20 mouse cellular contexts compared by ENCODE assay signal in genomic region chr11:96327122-96327521, GRCm38 (mm10). TPM values are rescaled to one million over a fixed set of nuclear protein-coding genes. Genes with fewer than 3 reads are reported as not detected.
DNase-seq lines count a peak whose midpoint lies in the region; ATAC-seq and TF ChIP-seq lines count a peak whose summit lies in the region.
"Had no signal": no experiment of that assay in that cellular context is flagged by ENCODE, and none has a peak within 500 bp of the region (broad histone marks: within the 10 kb centered on the region; RNA-seq: fewer than 3 reads in every experiment).

No protein-coding gene starts in this region.

- H3K27ac ChIP-seq in lung, embryonic 14.5 days (ENCODE audit: low read depth) = peak overlapping the region; percentile 100
- H3K27ac ChIP-seq in hindbrain, embryonic 12.5 days = peak overlapping the region; percentile 95
- H3K27ac ChIP-seq in intestine, embryonic 15.5 days = peak overlapping the region; percentile 89
- H3K27ac ChIP-seq in stomach, embryonic 16.5 days (ENCODE audit: low read length) = peak overlapping the region; percentile 98
- no peak overlapping the region for H3K27ac ChIP-seq in layer of hippocampus, adult 2 months
- H3K27ac ChIP-seq: embryonic facial prominence, embryonic 15.5 days; forebrain, embryonic 13.5 days; limb, embryonic 15.5 days; midbrain, embryonic 13.5 days had no signal

- H3K4me3 ChIP-seq in lung, embryonic 14.5 days (ENCODE audit: low read depth, low read length) = peak overlapping the region; percentile 72
- peak overlapping the region; percentile 42 for H3K4me3 ChIP-seq in hindbrain, embryonic 12.5 days
- H3K4me3 ChIP-seq in intestine, embryonic 15.5 days (replicated peaks) = 0 out of 2 replicates have a peak overlapping the region, but pooled peaks have one; percentile 29
- peak overlapping the region; percentile 63 for H3K4me3 ChIP-seq in stomach, embryonic 16.5 days (replicated peaks; ENCODE audit: low read length)
- no peak overlapping the region for H3K4me3 ChIP-seq in layer of hippocampus, adult 2 months
- H3K4me3 ChIP-seq: embryonic facial prominence, embryonic 15.5 days; forebrain, embryonic 13.5 days; limb, embryonic 15.5 days; midbrain, embryonic 13.5 days had no signal

- H3K9ac ChIP-seq in lung, embryonic 14.5 days = peak overlapping the region; percentile 99
- H3K9ac ChIP-seq in hindbrain, embryonic 12.5 days = peak overlapping the region; percentile 85
- H3K9ac ChIP-seq in intestine, embryonic 15.5 days = peak overlapping the region; percentile 11; the same call in 1 of the 2 replicates
- H3K9ac ChIP-seq in stomach, embryonic 16.5 days (ENCODE audit: low read length) = peak overlapping the region; percentile 84
- H3K9ac ChIP-seq: embryonic facial prominence, embryonic 15.5 days; forebrain, embryonic 13.5 days; limb, embryonic 15.5 days; midbrain, embryonic 13.5 days had no signal

- ATAC-seq in lung, embryonic 14.5 days (ENCODE audit: insufficient read depth) = no peak
- ATAC-seq in hindbrain, embryonic 12.5 days (ENCODE audit: low FRiP score) = no peak
- no peak for ATAC-seq in intestine, embryonic 15.5 days
- ATAC-seq in stomach, embryonic 16.5 days (ENCODE audit: insufficient read depth, low FRiP score) = no peak
- no peak for ATAC-seq in monocyte, adult 5-6 weeks (replicated peaks; ENCODE audit: insufficient number of reproducible peaks, low FRiP score, low TSS enrichment, poor library complexity, severe bottlenecking)
- ATAC-seq: activated CD4-positive, CD25-positive, alpha-beta regulatory T cell, adult 4 months; forebrain, embryonic 13.5 days; midbrain, embryonic 13.5 days had no signal

- 7% methylated on average over 7 of the region's 7 CpGs for WGBS in lung, embryonic 14.5 days
- WGBS in hindbrain, embryonic 12.5 days = 2% methylated on average over 7 of the region's 7 CpGs
- WGBS in intestine, embryonic 15.5 days = 31% methylated on average over 7 of the region's 7 CpGs
- WGBS in stomach, embryonic 16.5 days = 22% methylated on average over 7 of the region's 7 CpGs

- no peak for TF ChIP-seq CTCF in lung, embryonic 14.5 days (IDR thresholded peaks at IDR 0.05; ENCODE audit: low read depth)
- TF ChIP-seq CTCF in layer of hippocampus, adult 2 months (conservative IDR thresholded peaks at IDR 0.05) = no peak

- H3K4me1 ChIP-seq in lung, embryonic 14.5 days (ENCODE audit: insufficient read depth) = peaks cover 12% of the 10 kb centered on the region
- no peaks in the 10 kb centered on the region for H3K4me1 ChIP-seq in hindbrain, embryonic 12.5 days
- peaks cover 32% of the 10 kb centered on the region for H3K4me1 ChIP-seq in intestine, embryonic 15.5 days (replicated peaks)
- H3K4me1 ChIP-seq in stomach, embryonic 16.5 days (ENCODE audit: control insufficient read depth, insufficient read depth, low read length) = peaks cover 25% of the 10 kb centered on the region
- H3K4me1 ChIP-seq: embryonic facial prominence, embryonic 15.5 days; forebrain, embryonic 13.5 days; midbrain, embryonic 13.5 days had no signal

- no peak for DNase-seq in lung, embryonic 14.5 days
- no peak for DNase-seq in lung, postnatal 4 days
- no peak for DNase-seq in layer of hippocampus, adult 2 months (ENCODE audit: low spot score in 2 of 2)
- DNase-seq: cerebellum, adult 11 months; kidney, adult 11 months; lung, postnatal 36 days; right cerebral cortex, adult 18-20 months had no signal

- no peaks in the 10 kb centered on the region for H3K9me3 ChIP-seq in lung, embryonic 14.5 days (ENCODE audit: low read depth, low read length)
- H3K9me3 ChIP-seq in hindbrain, embryonic 12.5 days (replicated peaks) = no peaks in the 10 kb centered on the region
- H3K9me3 ChIP-seq in intestine, embryonic 15.5 days = no peaks in the 10 kb centered on the region
- no peaks in the 10 kb centered on the region for H3K9me3 ChIP-seq in stomach, embryonic 16.5 days (replicated peaks; ENCODE audit: control insufficient read depth, low read length)
- H3K9me3 ChIP-seq: embryonic facial prominence, embryonic 15.5 days; forebrain, embryonic 13.5 days; limb, embryonic 15.5 days; midbrain, embryonic 13.5 days had no signal

- H3K4me2 ChIP-seq in lung, embryonic 14.5 days = peak overlapping the region; percentile 84
- peak overlapping the region; percentile 62 for H3K4me2 ChIP-seq in hindbrain, embryonic 12.5 days (replicated peaks)
- peak overlapping the region; percentile 81 for H3K4me2 ChIP-seq in intestine, embryonic 15.5 days (replicated peaks)
- H3K4me2 ChIP-seq in stomach, embryonic 16.5 days (ENCODE audit: low read depth, low read length) = peak overlapping the region; percentile 65
- H3K4me2 ChIP-seq: embryonic facial prominence, embryonic 15.5 days; forebrain, embryonic 13.5 days; limb, embryonic 15.5 days; midbrain, embryonic 13.5 days had no signal

- peaks cover 10% of the 10 kb centered on the region; the same call in 1 of the 2 replicates for H3K27me3 ChIP-seq in lung, embryonic 14.5 days (ENCODE audit: insufficient read depth, low read length)
- peaks cover 100% of the 10 kb centered on the region for H3K27me3 ChIP-seq in hindbrain, embryonic 12.5 days
- 0 out of 2 replicates have a peak, but pooled peaks cover 8% of the 10 kb centered on the region for H3K27me3 ChIP-seq in intestine, embryonic 15.5 days (replicated peaks)
- H3K27me3 ChIP-seq in stomach, embryonic 16.5 days (ENCODE audit: control insufficient read depth, insufficient read depth, low read length) = peaks cover 5% of the 10 kb centered on the region; the same call in 1 of the 2 replicates

- peaks cover 15% of the 10 kb centered on the region for H3K36me3 ChIP-seq in lung, embryonic 14.5 days (ENCODE audit: insufficient read depth)
- no peaks in the 10 kb centered on the region for H3K36me3 ChIP-seq in hindbrain, embryonic 12.5 days
- H3K36me3 ChIP-seq in intestine, embryonic 15.5 days = no peaks in the 10 kb centered on the region
- no peaks in the 10 kb centered on the region for H3K36me3 ChIP-seq in stomach, embryonic 16.5 days (ENCODE audit: control insufficient read depth, insufficient read depth, low read length)
- H3K36me3 ChIP-seq: embryonic facial prominence, embryonic 15.5 days; limb, embryonic 15.5 days; midbrain, embryonic 13.5 days had no signal

RNA-seq across cellular contexts. Expression of gene Hoxb3, which starts 4.0 kb away (rescaled TPM):
- 3.9 and 6.3 TPM in 2 replicates for polyA plus RNA-seq in lung, embryonic 14.5 days (2014; fragmentation: Nextera tagmentation; extraction: Ambion mirVana)
- 15.3 and 19.3 TPM in 2 replicates for polyA plus RNA-seq in hindbrain, embryonic 12.5 days (2016; fragmentation: Nextera tagmentation; extraction: Ambion mirVana)
- 1.8 and 2.7 TPM in 2 replicates for polyA plus RNA-seq in intestine, embryonic 15.5 days (2015; fragmentation: Nextera tagmentation; extraction: Ambion mirVana)
- polyA plus RNA-seq in stomach, embryonic 16.5 days (2015; fragmentation: Nextera tagmentation; extraction: Ambion mirVana) = 0.99 and 1.5 TPM in 2 replicates
- total RNA-seq in layer of hippocampus, adult 2 months (2021) = not detected
- total RNA-seq in monocyte, adult 5-6 weeks (2017) = 1.4 to 2.1 TPM (median 1.8 TPM) in 3 replicates
- total RNA-seq: left cerebral cortex, adult 18-20 months had no signal
- polyA plus RNA-seq: activated CD4-positive, CD25-positive, alpha-beta regulatory T cell, adult 4 months; forebrain, embryonic 13.5 days had no signal

RNA-seq across cellular contexts. Expression of gene Hoxb4, which starts 9.1 kb away (rescaled TPM):
- polyA plus RNA-seq in lung, embryonic 14.5 days (2014; fragmentation: Nextera tagmentation; extraction: Ambion mirVana) = 3.8 and 3.9 TPM in 2 replicates
- polyA plus RNA-seq in hindbrain, embryonic 12.5 days (2016; fragmentation: Nextera tagmentation; extraction: Ambion mirVana) = 7.7 and 8.1 TPM in 2 replicates
- 2.8 and 3.2 TPM in 2 replicates for polyA plus RNA-seq in intestine, embryonic 15.5 days (2015; fragmentation: Nextera tagmentation; extraction: Ambion mirVana)
- 2.2 and 2.7 TPM in 2 replicates for polyA plus RNA-seq in stomach, embryonic 16.5 days (2015; fragmentation: Nextera tagmentation; extraction: Ambion mirVana)
- total RNA-seq in layer of hippocampus, adult 2 months (2021) = not detected
- 4.7 to 6.6 TPM (median 5.2 TPM) in 3 replicates for total RNA-seq in monocyte, adult 5-6 weeks (2017)
- total RNA-seq: left cerebral cortex, adult 18-20 months had no signal
- polyA plus RNA-seq: forebrain, embryonic 13.5 days; midbrain, embryonic 13.5 days had no signal

RNA-seq across cellular contexts. Expression of gene Hoxb2, which starts 23.2 kb away (rescaled TPM):
- 48.9 and 51.6 TPM in 2 replicates for polyA plus RNA-seq in lung, embryonic 14.5 days (2014; fragmentation: Nextera tagmentation; extraction: Ambion mirVana)
- 58.2 and 73.9 TPM in 2 replicates for polyA plus RNA-seq in hindbrain, embryonic 12.5 days (2016; fragmentation: Nextera tagmentation; extraction: Ambion mirVana)
- polyA plus RNA-seq in intestine, embryonic 15.5 days (2015; fragmentation: Nextera tagmentation; extraction: Ambion mirVana) = 17.7 and 19.8 TPM in 2 replicates
- polyA plus RNA-seq in stomach, embryonic 16.5 days (2015; fragmentation: Nextera tagmentation; extraction: Ambion mirVana) = 9.1 and 11.5 TPM in 2 replicates
- not detected for total RNA-seq in layer of hippocampus, adult 2 months (2021)
- not detected in 3 replicates for total RNA-seq in monocyte, adult 5-6 weeks (2017)
- total RNA-seq: common myeloid progenitor, adult 5-6 weeks; left cerebral cortex, adult 18-20 months; neutrophil, adult 5-6 weeks had no signal
- polyA plus RNA-seq: activated CD4-positive, CD25-positive, alpha-beta regulatory T cell, adult 4 months; forebrain, embryonic 13.5 days had no signal

RNA-seq across cellular contexts. Expression of gene Hoxb5, which starts 24.0 kb away (rescaled TPM):
- 65.9 and 76.1 TPM in 2 replicates for polyA plus RNA-seq in lung, embryonic 14.5 days (2014; fragmentation: Nextera tagmentation; extraction: Ambion mirVana)
- polyA plus RNA-seq in hindbrain, embryonic 12.5 days (2016; fragmentation: Nextera tagmentation; extraction: Ambion mirVana) = 74.3 and 126 TPM in 2 replicates
- 27.2 and 31.3 TPM in 2 replicates for polyA plus RNA-seq in intestine, embryonic 15.5 days (2015; fragmentation: Nextera tagmentation; extraction: Ambion mirVana)
- polyA plus RNA-seq in stomach, embryonic 16.5 days (2015; fragmentation: Nextera tagmentation; extraction: Ambion mirVana) = 13.8 TPM in 2 replicates
- not detected for total RNA-seq in layer of hippocampus, adult 2 months (2021)
- not detected in 3 replicates for total RNA-seq in monocyte, adult 5-6 weeks (2017)
- total RNA-seq: common myeloid progenitor, adult 5-6 weeks; left cerebral cortex, adult 18-20 months; neutrophil, adult 5-6 weeks had no signal
- polyA plus RNA-seq: activated CD4-positive, CD25-positive, alpha-beta regulatory T cell, adult 4 months; embryonic facial prominence, embryonic 15.5 days; forebrain, embryonic 13.5 days had no signal

RNA-seq across cellular contexts. Expression of gene Hoxb6, which starts 34.8 kb away (rescaled TPM):
- 19.7 and 24.4 TPM in 2 replicates for polyA plus RNA-seq in lung, embryonic 14.5 days (2014; fragmentation: Nextera tagmentation; extraction: Ambion mirVana)
- 60.0 and 64.5 TPM in 2 replicates for polyA plus RNA-seq in hindbrain, embryonic 12.5 days (2016; fragmentation: Nextera tagmentation; extraction: Ambion mirVana)
- polyA plus RNA-seq in intestine, embryonic 15.5 days (2015; fragmentation: Nextera tagmentation; extraction: Ambion mirVana) = 14.4 and 16.1 TPM in 2 replicates
- 5.6 and 8.3 TPM in 2 replicates for polyA plus RNA-seq in stomach, embryonic 16.5 days (2015; fragmentation: Nextera tagmentation; extraction: Ambion mirVana)
- total RNA-seq in layer of hippocampus, adult 2 months (2021) = not detected
- total RNA-seq in monocyte, adult 5-6 weeks (2017) = not detected in 3 replicates
- total RNA-seq: common myeloid progenitor, adult 5-6 weeks; left cerebral cortex, adult 18-20 months; neutrophil, adult 5-6 weeks had no signal
- polyA plus RNA-seq: activated CD4-positive, CD25-positive, alpha-beta regulatory T cell, adult 4 months; embryonic facial prominence, embryonic 15.5 days; forebrain, embryonic 13.5 days; heart, embryonic 16.5 days; midbrain, embryonic 13.5 days had no signal

Comparison
In these comparisons a context has a peak if more than half of its experiments do, and no peak if none do; other contexts are left out.
1. H3K9ac ChIP-seq: peak in every context shown above with its lines; median percentile 99 in lung, embryonic 14.5 days; 85 in hindbrain, embryonic 12.5 days; 84 in stomach, embryonic 16.5 days; 11 in intestine, embryonic 15.5 days.